ENCODE assay signal across 8 mouse cellular contexts in the genomic region with DNA sequence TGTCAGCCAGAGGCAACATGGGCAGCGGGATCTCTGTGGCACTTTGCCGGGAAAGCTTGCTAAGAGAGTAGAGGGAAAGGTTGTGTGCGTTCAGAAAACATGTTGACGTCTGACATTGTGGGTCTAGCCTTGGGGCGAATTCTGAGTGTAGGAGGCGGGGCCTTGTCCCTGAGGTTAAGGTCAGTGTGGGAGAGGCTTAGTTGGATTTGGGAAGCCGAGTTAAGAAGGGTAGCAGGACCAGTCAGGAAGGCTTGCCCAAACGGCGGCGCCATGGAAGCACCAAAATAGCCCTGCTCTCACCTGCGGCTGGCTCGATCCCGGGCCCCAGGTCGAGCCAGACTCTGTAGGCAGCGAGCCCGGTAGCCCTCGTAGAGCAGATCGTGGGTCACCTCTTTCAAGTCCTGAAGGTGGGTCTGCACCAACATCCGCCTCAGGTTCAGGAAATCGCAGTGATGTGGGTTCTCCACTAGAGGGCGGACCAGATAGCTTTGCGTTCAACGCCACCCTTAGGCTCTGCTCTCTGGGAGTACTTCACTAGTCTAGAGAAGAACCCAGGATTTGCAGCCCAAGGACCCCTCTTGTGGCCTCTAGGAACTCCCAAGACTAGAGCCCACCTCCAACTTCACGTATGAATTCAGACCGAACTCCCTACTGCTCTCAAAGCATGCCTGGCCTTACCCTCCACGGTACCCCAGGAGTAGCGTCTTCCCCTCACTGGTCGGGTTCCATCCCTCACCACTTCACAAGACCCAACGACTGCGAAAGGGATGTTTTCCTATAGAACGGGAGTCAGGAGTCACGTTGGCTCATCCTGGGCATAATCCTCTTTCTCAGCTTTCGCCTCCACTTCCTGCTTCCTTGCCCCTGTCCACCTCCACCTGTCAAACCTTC. TPM values are rescaled to one million over a fixed set of nuclear protein-coding genes. Genes with fewer than 3 reads are reported as not detected.
DNase-seq lines count a peak whose midpoint lies in the region; ATAC-seq and TF ChIP-seq lines count a peak whose summit lies in the region.

No protein-coding gene starts in this region.

- no peaks in the 10 kb centered on the region for H3K9me3 ChIP-seq in intestine, embryonic 14.5 days (ENCODE audit: control insufficient read depth, low read length)
- H3K9me3 ChIP-seq in liver, embryonic 14.5 days (ENCODE audit: control insufficient read depth, low read length), result no peaks in the 10 kb centered on the region

- H3K36me3 ChIP-seq in intestine, embryonic 14.5 days (ENCODE audit: control insufficient read depth, insufficient read depth, low read length), result no peaks in the 10 kb centered on the region
- H3K36me3 ChIP-seq in liver, embryonic 14.5 days (replicated peaks; ENCODE audit: control insufficient read depth, insufficient read depth, low read depth), result no peaks in the 10 kb centered on the region

- peak overlapping the region; percentile 2; the same call in 1 of the 2 replicates for H3K9ac ChIP-seq in intestine, embryonic 14.5 days (ENCODE audit: low read length)
- H3K9ac ChIP-seq in liver, embryonic 14.5 days (replicated peaks), result no peak overlapping the region

- DNase-seq in urinary bladder, postnatal 25 days (ENCODE audit: low spot score), result peak; percentile 48
- DNase-seq in urinary bladder, postnatal 10 days (ENCODE audit: low spot score), result no peak
- peak; percentile 80 for DNase-seq in gastrocnemius, postnatal 25 days
- peak; percentile 81 for DNase-seq in intestine, embryonic 14.5 days (ENCODE audit: low spot score)
- DNase-seq in liver, embryonic 14.5 days (ENCODE audit: low read depth in 3 of 3, low spot score in 3 of 3), result peak in 2 of 3 experiments; percentile 55 to 67
- peak; percentile 72 to 75 for DNase-seq in natural killer cell, adult 2 months (ENCODE audit: low spot score in 2 of 2)
- peak; percentile 78 to 88 for DNase-seq in thymus, postnatal 10 days (ENCODE audit: low spot score in 2 of 2)

- no peak for TF ChIP-seq EP300 in liver, embryonic 14.5 days (IDR thresholded peaks at IDR 0.05; ENCODE audit: low read depth)

- TF ChIP-seq CTCF in liver, embryonic 14.5 days (IDR thresholded peaks at IDR 0.05; ENCODE audit: low read depth), result peak; percentile 96

- H3K27ac ChIP-seq in intestine, embryonic 14.5 days (ENCODE audit: low read depth), result no peak overlapping the region
- H3K27ac ChIP-seq in liver, embryonic 14.5 days, result no peak overlapping the region

- no peaks in the 10 kb centered on the region for H3K27me3 ChIP-seq in intestine, embryonic 14.5 days (replicated peaks; ENCODE audit: control insufficient read depth, insufficient read depth, low read length)
- H3K27me3 ChIP-seq in liver, embryonic 14.5 days (ENCODE audit: control insufficient read depth, insufficient read depth, low read length), result no peaks in the 10 kb centered on the region

- H3K4me1 ChIP-seq in intestine, embryonic 14.5 days (replicated peaks; ENCODE audit: control insufficient read depth, insufficient read depth, low read length), result no peaks in the 10 kb centered on the region; the same call in 1 of the 2 replicates
- H3K4me1 ChIP-seq in liver, embryonic 14.5 days (replicated peaks; ENCODE audit: control insufficient read depth in 2 of 2, insufficient read depth in 2 of 2, low read length in 1 of 2), result peaks cover 22 to 36% of the 10 kb centered on the region in 2 experiments

- H3K4me3 ChIP-seq in intestine, embryonic 14.5 days (ENCODE audit: low read depth, low read length), result peak overlapping the region; percentile 11
- peak overlapping the region; percentile 7 to 27; a peak in 2 of 4 replicates for H3K4me3 ChIP-seq in liver, embryonic 14.5 days (ENCODE audit: insufficient read depth in 1 of 2, low read depth in 2 of 2, low read length in 2 of 2)

- H3K4me2 ChIP-seq in intestine, embryonic 14.5 days (ENCODE audit: low read length), result peak overlapping the region; percentile 47
- peak overlapping the region; percentile 41 for H3K4me2 ChIP-seq in liver, embryonic 14.5 days (ENCODE audit: low read depth)

- ATAC-seq in common myeloid progenitor, adult 5-6 weeks (replicated peaks; ENCODE audit: low read depth, poor library complexity, severe bottlenecking), result peak; percentile 65
- peak; percentile 37 for ATAC-seq in intestine, embryonic 14.5 days (replicated peaks; ENCODE audit: low FRiP score, low TSS enrichment, low read depth)
- ATAC-seq in liver, embryonic 14.5 days (ENCODE audit: insufficient read depth), result peak; percentile 34; the same call in 1 of the 2 replicates

- WGBS in intestine, embryonic 14.5 days, result 22% methylated on average over 33 of the region's 33 CpGs
- 28% methylated on average over 33 of the region's 33 CpGs for WGBS in liver, embryonic 14.5 days (ENCODE audit: insufficient replicate concordance)

RNA-seq across cellular contexts. Expression of a gene that starts 6.5 kb away (rescaled TPM):
- 10.6 and 35.3 TPM in 2 replicates for total RNA-seq in common myeloid progenitor, adult 5-6 weeks (2017)
- over 10,000 TPM; 49,123 to 49,891 TPM for total RNA-seq in gastrocnemius, postnatal 25 days (2021)
- 10.8 and 12.9 TPM in 2 replicates for polyA plus RNA-seq in intestine, embryonic 14.5 days (2014; fragmentation: Nextera tagmentation; extraction: Ambion mirVana)
- 10.6 and 15.6 TPM in 2 replicates for polyA plus RNA-seq in liver, embryonic 14.5 days (2012; rRNA removed)
- polyA plus RNA-seq in liver, embryonic 14.5 days (2014; fragmentation: Nextera tagmentation; extraction: Ambion mirVana), result 31.0 and 31.1 TPM in 2 replicates

RNA-seq across cellular contexts. Expression of a gene that starts 7.0 kb away (rescaled TPM):
- 24.7 and 29.1 TPM in 2 replicates for total RNA-seq in common myeloid progenitor, adult 5-6 weeks (2017)
- total RNA-seq in gastrocnemius, postnatal 25 days (2021), result 10 to 100 TPM; 32.8 to 34.1 TPM
- 21.3 and 21.4 TPM in 2 replicates for polyA plus RNA-seq in intestine, embryonic 14.5 days (2014; fragmentation: Nextera tagmentation; extraction: Ambion mirVana)
- polyA plus RNA-seq in liver, embryonic 14.5 days (2012; rRNA removed), result 12.8 and 15.5 TPM in 2 replicates
- 10.9 and 13.2 TPM in 2 replicates for polyA plus RNA-seq in liver, embryonic 14.5 days (2014; fragmentation: Nextera tagmentation; extraction: Ambion mirVana)

RNA-seq across cellular contexts. Expression of a gene that starts 17.6 kb away (rescaled TPM):
- 20.8 and 29.9 TPM in 2 replicates for total RNA-seq in common myeloid progenitor, adult 5-6 weeks (2017)
- total RNA-seq in gastrocnemius, postnatal 25 days (2021), result 1 to 10 TPM; 4.0 to 4.2 TPM
- polyA plus RNA-seq in intestine, embryonic 14.5 days (2014; fragmentation: Nextera tagmentation; extraction: Ambion mirVana), result 16.8 and 18.5 TPM in 2 replicates
- polyA plus RNA-seq in liver, embryonic 14.5 days (2012; rRNA removed), result 3.3 and 3.4 TPM in 2 replicates
- polyA plus RNA-seq in liver, embryonic 14.5 days (2014; fragmentation: Nextera tagmentation; extraction: Ambion mirVana), result 2.4 and 2.8 TPM in 2 replicates

RNA-seq across cellular contexts. Expression of a gene that starts 17.7 kb away (rescaled TPM):
- 62.7 and 63.2 TPM in 2 replicates for total RNA-seq in common myeloid progenitor, adult 5-6 weeks (2017)
- 1 to 10 TPM; 1.5 to 1.7 TPM for total RNA-seq in gastrocnemius, postnatal 25 days (2021)
- 12.9 and 14.4 TPM in 2 replicates for polyA plus RNA-seq in intestine, embryonic 14.5 days (2014; fragmentation: Nextera tagmentation; extraction: Ambion mirVana)
- polyA plus RNA-seq in liver, embryonic 14.5 days (2012; rRNA removed), result 10.3 and 16.1 TPM in 2 replicates
- 7.0 TPM in 2 replicates for polyA plus RNA-seq in liver, embryonic 14.5 days (2014; fragmentation: Nextera tagmentation; extraction: Ambion mirVana)

RNA-seq across cellular contexts. Expression of a gene that starts 19.4 kb away (rescaled TPM):
- 54.9 and 73.1 TPM in 2 replicates for total RNA-seq in common myeloid progenitor, adult 5-6 weeks (2017)
- total RNA-seq in gastrocnemius, postnatal 25 days (2021), result 10 to 100 TPM; 26.2 to 28.2 TPM
- polyA plus RNA-seq in intestine, embryonic 14.5 days (2014; fragmentation: Nextera tagmentation; extraction: Ambion mirVana), result 44.4 and 46.9 TPM in 2 replicates
- polyA plus RNA-seq in liver, embryonic 14.5 days (2012; rRNA removed), result 17.6 and 27.6 TPM in 2 replicates
- 17.4 and 18.4 TPM in 2 replicates for polyA plus RNA-seq in liver, embryonic 14.5 days (2014; fragmentation: Nextera tagmentation; extraction: Ambion mirVana)

Comparison
In these comparisons a context has a peak if more than half of its experiments do, and no peak if none do; other contexts are left out.
1. RNA of a gene that starts 6.5 kb away (total RNA-seq): 49,123 to 49,891 TPM in gastrocnemius, postnatal 25 days; 10.6 to 35.3 TPM in common myeloid progenitor, adult 5-6 weeks; every median in the first group is over 1,000 times any median in the second.
2. Peak in every context shown above with its lines, with median percentiles within 50 percentile points of each other: ATAC-seq.